Mouse (Mus musculus): ENCODE results near the gene Crtc3.

Crtc3 gene

DNA sequence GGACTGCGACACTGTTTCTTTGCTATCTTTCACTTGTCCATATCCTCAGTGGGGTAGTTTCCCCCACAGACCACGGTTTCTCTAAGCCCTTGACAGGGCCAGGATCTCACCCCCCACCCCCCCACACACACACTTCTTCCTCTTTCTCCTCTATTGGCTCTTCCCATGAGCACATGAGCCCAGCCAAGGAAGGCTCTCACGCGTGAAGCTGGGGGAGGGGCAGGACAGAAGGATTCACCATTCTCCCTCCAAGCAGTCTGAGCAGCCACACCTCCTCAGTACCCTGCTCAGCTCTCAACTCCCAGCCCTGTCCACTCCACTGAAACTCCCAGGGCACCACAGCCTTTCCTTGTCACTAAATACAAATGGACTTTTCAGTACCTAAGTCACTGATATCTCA, 47.2 kb downstream of the Crtc3 start:
- no peak for DNase-seq (ENCODE audit: low spot score in 2 of 2)

DNA sequence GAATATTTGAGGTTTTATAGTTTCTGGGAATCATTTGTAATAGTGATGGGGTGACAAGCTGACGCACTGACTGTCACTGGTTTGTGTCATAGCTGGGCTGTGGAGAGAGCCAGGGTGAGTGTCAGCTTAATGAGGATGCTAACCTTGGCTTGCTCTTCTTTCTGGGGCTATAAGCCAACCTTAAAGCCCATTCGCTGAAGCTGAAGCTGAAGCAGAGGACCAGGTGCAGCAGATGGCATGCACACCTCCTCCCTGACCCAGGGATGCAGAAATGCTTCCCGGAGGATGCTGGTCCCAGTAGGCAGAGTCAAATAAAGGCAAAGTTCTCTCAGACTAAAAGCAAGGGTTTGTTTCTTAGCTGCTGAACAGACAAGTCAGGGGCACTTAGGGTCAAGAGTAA, 48.7 kb downstream of the Crtc3 start:
- no peak for DNase-seq (ENCODE audit: low spot score in 2 of 2)

DNA sequence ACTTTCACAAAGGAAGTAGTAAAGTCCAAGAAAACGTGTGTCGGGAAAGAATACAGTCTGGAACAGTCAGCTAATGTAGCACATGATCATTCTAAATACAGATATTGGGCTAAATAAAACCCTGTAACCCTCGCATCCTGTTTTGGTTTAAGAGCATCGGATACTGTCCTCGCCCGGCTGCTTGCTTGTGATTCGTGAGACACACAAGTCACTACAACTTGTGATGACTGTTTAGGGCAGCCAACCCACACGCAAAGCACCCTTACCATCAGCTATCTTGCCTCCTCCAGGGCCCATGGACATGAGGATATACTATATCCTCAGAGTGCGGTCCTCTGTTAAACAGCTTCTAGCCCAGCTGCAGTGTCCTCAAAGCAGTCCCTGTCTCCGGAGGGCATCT, 50.2 kb downstream of the Crtc3 start:
- no peak for DNase-seq (ENCODE audit: low spot score in 2 of 2)

DNA sequence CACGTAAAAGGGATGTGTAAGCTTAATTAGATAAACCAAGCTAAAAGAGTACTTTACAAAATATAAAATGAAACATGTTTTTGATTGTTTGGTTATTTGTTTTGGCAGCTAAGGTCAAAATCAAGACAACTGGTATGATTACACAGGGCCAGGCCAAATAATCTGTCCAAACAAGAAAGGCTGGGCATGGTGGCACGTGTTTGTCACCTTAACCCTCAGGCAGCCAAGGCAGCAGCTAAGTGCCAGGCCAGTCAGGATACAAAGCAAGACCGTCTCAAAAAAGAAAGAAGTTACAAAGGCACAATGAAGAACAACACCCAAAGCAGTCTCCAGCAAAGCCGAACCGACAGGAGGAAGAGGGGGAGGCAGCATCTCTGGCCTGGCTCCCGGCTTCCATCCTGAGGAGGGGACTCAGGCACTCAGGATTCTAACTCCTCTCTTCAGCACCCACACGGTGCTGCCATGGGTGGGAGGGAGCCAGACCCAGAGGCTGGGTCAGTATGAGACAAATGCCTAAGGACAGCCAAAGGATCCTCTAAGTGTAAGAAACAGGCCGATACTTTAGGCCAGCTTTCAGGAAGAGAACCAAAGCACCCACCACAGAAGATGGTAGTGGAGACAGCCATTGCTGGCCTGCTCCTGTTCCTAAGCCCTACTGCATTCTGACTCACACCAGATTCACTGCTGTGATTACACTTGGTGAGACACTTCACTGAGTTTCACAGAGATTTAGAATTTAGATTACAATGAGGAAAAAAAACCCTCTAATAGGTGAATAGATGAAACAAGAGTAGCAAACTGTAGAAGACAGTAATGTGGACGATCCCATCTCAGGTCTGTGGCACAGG, 51.5 kb downstream of the Crtc3 start:
- DNase-seq (ENCODE audit: low spot score in 2 of 2) = no peak

DNA sequence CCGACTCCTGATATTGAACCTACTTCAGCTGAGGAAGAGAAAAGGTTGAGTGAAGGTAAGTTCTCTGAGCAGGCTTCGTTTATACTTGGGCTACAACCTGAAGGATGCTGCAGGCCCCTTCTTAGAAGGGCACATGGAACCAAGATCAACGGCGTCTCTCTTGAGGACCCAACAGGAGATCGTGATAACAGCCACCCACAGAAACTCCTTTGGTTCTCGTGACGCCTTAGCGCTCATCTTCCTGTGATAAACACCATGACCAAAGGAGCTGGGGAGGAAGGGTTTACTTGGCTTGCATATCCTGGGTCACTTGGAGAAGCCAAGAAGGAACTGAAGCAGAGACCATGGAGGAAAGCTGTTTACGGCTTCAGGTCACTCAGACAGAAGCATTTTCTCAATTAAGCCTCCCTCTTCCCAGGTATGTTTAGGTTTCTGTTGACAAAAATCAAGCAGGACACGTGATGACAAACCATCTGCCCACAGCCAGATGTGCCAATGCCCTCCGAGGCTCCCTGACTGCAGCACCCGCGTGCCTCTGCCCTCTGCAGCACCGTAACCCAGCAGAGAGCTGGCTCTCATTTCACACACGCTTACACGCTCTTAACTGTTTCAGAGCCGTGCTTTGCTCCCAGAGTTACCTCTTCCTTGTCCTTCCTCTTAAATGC, 52.3 kb downstream of the Crtc3 start:
- DNase-seq (ENCODE audit: low spot score in 2 of 2) = no peak

DNA sequence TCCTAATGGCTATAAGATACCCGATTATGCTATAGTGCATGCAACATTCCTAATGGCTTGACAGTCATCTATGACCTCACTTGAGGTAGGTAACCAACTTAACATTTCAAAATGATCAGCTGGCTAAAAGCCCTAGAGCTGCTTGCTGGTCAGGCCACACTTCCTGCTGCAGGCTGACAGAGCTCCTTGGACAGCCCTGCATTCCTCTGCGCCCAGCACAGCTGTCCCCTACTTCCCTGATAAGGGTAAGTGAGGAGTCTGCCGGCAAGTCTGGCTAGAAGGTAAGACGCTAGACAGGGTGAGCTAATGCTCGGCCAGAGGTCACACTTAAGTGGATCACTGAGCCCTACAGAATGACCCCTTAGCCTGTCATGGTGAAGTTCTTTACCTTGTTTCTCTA, 52.8 kb downstream of the Crtc3 start:
- no peak for DNase-seq (ENCODE audit: low spot score in 2 of 2)

DNA sequence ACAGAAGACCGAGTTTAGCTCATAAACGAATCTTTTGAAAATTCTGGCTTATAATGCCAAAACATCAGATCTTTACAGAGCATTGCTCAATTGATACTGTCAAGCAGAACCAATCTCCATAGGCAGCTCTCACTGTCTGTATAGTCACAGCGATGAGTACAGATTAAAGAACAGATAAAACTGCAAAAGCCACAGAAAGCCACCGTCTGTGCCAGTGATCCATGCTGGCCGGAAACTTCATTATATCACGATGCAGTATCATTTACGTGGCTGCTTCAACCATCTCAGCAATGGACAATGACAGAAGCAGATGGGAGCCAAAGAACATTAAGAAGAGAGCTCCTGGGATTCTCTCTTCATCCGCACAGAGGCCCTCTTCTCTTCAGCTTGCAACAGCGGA, 53.9 kb downstream of the Crtc3 start:
- DNase-seq (ENCODE audit: low spot score in 2 of 2) = no peak

DNA sequence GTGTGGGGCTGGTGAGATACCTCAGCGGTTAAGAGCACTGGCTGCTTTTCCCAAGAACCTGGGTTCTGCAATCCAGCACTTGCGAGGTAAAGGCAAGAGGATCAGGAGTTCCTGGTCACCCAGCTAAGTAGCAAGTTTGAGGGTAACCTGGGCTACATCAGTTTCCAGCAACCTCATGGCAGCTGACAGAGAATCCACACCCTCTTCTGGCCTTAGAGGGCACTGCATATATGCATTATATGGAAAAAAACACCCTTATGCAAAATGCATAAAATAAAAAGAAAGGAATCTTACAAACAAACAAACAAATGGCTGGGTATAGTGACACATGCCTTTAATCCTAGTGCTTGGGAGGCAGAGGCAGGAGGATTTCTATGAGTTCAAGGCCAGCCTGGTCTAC, 55.0 kb downstream of the Crtc3 start:
- no peak for DNase-seq (ENCODE audit: low spot score in 2 of 2)

DNA sequence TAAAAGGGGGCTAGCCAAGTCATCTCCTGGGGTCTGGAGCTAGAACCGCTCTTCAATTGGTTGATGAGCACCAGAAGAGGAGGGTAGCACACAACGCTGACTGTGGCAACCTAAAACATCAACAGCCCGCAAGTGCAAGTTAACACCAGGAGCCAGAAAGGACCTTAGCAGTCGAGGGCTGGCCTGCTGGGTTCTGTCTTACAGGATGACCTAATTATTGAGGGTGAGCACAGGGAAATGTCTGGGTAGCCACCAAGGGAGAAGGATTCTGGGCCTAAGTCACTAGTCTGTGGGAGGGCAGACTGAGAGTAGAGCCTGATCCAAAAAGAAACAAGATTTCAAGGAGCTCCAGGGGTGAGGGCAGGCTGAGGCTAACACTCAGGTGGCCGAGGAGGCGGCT, 56.7 kb downstream of the Crtc3 start:
- no peak for DNase-seq (ENCODE audit: low spot score in 2 of 2)

DNA sequence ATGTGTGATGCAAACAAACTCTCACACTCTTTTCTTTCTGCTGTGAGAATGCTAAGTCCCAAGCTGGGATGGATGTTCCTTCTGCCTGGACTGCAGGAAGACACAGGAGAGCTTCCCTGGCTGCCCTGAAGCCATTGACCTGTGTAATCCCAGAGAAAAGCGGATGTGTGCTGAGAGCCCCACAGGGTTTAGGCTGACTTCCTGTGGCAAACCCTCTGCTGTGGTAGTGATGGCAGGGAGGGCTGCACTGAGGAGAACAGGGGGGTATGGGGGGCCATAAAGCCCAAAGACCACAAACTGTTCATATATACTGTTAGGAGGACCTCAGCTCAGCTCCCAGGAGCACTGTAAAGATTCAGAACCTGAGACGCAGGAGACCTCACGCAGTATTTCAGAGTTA, 57.3 kb downstream of the Crtc3 start:
- DNase-seq (ENCODE audit: low spot score in 2 of 2) = no peak

DNA sequence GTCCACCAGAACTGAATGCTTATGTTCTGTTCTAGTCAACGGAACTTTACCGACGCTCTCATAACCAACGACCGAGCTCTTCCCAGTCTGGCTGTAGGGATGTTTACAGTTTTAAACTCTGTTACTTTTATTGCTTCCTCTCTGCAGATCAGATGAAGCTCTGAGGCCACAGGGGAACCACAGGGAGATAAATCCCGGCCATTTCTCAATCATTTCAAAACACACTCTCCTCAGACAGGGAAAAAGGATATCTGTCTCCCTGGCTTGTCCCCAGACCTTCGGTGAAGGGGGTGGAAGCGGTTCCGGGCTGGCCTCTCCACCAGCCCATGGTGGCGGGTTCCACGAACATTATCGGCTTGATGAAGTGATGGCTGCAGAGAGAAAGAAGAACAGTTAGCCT, 59.3 kb downstream of the Crtc3 start:
- DNase-seq (ENCODE audit: low spot score in 2 of 2) = no peak

DNA sequence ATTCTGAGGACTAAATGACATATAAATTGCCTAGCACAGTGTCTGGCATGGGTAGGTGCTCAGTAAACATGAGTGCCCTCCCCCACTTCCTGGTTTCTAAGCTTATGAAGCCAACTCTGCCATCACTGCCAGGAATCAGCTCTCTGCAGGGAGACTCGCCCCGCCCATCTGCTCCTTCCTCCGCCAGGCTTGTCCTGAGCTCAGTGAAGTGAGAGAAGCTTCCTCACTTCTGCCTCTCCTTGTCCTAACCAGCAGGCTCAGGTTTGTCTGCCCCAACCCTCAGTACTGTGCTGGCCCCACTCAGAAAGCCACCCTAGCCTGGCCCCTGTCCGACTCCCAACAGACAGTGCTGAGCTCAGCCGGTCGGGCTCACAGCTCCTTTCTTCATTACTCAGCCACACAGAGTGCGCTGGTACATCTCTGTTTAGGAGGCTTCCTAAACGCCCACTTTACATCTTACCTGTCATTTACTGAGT, 59.9 kb downstream of the Crtc3 start:
- peak; percentile 64 to 74 for DNase-seq (ENCODE audit: low spot score in 2 of 2)

DNA sequence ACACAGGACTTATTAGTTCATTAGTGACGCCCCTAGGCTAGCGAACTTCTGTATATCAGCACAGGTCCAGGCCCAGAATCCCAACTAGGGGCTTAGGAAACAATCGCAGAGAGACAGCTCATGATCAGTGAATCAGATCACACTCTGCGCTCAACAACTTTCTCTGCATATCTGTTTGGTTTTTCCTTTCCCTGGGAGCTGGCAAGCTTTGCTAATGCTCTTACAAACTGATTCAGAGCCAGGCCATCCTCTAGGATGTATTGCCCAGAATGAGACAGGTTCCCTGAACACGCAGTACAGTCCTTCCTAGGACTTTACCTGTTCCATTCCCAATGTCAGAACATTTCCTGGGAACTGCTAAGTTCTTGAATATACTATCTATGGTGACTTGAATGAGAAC, 61.7 kb downstream of the Crtc3 start:
- no peak for DNase-seq (ENCODE audit: low spot score in 2 of 2)

DNA sequence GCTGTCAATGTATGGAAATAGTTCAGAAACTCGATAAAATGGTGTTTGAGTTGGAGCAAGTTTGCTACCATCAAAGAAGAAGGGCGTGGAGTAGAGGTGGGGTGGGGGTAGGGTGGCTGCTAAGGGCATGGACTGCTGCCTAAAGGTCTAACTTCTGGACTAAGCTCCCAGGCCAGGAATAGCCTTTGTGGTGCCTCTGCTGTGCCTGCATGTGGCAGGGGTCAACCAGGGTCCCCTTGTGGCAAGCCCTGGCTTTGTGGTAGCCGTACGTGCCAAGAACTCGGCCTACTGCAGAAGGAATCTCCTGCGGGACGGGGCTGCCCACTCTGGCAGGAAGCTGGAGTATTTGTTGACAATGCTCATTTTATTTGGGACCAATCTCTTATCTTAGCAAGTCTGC, 62.8 kb downstream of the Crtc3 start:
- no peak for DNase-seq (ENCODE audit: low spot score in 2 of 2)

DNA sequence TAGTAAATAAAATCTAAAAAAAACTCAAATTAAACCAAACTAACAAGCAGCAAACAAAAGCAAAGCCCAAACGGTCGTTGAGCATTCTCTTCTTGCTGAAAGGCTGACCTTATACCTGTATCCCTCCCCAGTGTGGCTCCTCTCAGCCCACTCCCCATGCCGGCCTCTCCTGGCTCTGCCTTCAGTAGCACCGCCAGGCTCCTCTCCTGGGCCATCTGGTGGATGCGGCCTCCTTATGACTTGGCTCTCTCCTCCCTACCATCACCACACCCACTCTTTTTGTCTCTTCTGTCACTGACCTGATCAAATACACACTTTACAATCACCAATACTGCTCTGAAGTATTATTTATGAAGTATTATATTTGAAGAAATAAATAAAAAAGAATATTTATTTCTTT, 65.4 kb downstream of the Crtc3 start:
- DNase-seq (ENCODE audit: low spot score in 2 of 2) = no peak

DNA sequence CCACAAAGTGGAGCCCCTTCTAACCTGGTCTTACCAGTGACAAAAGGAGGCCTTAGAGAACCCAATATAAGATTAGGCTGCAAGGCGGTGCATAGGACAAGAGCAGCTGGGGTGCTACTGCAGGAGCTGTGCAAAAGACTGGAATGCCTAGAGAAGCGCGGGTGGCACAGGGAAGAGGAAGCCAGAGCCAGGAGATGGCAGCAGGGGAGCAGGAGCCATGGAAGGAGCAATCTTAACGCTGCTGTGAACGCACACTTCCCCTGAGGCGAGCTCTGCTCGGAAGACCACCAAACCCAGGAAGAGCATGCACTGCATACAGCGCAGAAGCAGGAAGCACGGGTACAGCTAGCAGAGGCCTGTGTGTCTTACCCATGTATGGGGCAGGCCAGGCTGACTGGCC, 72.6 kb downstream of the Crtc3 start:
- DNase-seq (ENCODE audit: low spot score in 2 of 2) = no peak

DNA sequence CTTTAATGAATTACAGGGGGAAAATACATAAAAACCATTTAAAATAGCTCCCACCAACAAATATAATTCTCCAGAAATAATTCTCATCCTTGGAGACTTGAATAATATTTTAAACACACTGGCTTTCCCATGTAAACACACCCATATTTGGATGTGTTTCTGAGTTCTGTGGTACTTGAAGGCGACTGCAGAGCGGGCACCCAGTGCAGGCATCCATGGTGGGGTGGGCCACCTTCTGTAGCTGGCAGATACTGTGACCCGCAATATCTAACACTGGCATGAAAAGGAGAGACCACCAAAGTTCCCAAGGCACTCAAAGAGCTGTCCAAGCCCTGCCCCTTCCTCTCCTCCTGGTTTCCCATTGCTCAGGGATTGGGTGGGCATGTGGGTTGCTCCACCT, 74.6 kb downstream of the Crtc3 start:
- no peak for DNase-seq (ENCODE audit: low spot score in 2 of 2)

DNA sequence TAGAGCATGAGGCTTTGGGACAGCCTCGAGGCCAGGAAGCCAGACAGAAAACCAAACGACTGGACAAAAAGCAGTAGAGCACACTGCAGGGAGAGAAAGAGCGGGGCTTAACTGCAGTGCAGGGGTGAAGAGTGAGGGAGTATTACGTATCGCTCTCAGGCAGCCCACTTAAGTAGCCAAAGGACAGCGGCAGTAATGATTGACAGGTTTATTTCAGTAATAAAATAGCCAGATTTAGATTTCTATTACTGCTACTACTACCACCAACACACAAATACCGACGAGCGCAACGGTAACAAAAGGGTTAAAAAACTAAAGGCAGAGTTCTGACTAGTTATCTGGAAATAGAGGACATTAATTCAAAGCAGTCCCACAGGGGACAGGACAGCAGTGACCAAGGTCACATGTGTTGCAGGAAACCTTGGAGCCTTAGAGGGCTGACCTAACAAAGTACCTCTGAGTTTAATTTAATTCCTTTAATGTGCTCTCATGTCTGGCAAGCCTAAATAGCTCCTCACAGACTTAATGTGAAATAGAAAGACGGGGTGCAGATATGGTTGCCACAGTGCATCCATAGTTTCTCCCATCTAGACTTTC, 76.4 kb downstream of the Crtc3 start:
- DNase-seq (ENCODE audit: low spot score in 2 of 2) = no peak

DNA sequence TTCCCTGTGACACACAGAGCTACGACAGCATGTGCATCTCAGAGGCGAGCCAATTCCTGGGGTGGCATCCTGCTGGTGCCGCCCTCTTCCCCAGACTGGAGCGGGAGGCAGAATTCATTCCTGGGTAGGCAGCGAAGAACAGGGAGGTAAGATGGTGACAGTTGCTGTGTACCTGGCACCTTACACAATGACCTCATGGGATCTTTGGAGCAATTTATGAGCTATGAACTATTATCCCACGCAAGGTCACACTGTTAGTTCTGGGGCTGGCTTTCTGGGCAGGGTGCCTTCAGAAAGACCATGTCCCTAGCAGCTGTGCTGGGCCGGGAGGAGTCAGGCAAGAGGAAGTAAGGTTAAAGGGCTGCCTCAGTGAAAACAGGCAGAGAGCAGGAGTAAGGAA, 77.0 kb downstream of the Crtc3 start:
- no peak for DNase-seq (ENCODE audit: low spot score in 2 of 2)

DNA sequence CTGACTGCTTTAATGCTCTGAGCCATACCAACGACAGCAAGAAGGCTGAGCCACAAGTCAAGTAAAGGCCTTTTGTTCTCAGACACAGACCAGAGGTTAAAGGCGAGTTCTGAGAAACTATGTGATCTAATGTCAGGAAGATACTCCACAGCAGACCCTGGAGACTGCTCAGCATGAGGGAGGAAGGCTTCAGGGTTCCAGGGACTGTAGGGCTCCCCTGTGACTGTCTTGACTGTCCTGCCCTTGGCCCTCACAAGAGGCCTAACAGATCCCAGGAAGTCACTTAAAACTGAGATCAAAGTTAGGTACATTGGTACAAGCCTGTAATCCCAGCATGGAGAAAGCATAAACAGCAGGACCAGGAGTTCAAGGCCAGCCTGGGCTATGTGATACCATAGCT, 81.2 kb downstream of the Crtc3 start:
- DNase-seq (ENCODE audit: low spot score in 2 of 2) = no peak

DNA sequence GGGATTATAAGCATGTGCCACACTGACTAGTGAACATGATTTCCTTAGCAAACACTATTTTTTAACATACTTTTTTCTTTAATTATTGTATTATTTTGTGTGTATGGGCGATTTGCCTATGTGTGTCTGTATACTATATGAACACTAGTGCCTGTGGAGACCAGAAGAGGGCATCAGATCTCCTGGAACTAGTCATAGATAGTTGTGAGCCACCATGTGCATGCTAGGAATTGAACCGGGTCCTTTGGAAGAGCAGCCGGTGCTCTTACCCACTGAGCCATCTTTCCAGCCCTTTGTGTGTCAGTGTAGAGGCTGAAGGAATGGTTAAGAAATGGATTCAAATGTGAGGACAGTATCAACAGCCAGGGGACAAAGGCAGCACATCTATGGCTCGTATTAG, 82.2 kb downstream of the Crtc3 start:
- DNase-seq (ENCODE audit: low spot score in 2 of 2) = no peak

DNA sequence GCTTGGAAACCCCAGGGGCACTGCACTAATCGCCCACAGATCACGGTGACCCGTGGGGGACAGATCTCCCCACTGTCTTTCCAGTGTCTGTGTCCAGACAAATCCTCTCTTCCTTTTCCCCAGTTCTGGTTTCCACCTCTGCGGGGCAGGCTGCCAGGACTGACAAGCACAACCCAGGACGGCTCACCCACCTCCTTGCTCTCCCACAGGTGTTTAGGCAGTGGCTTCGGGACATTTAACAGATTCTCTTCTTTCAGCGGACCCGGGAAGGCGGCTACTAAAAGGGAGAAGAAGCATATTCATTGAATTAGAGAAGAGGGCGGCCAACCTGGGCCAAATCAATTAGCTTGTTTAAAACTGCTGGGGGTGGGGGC, 83.1 kb downstream of the Crtc3 start:
- DNase-seq (ENCODE audit: low spot score in 2 of 2) = no peak

DNA sequence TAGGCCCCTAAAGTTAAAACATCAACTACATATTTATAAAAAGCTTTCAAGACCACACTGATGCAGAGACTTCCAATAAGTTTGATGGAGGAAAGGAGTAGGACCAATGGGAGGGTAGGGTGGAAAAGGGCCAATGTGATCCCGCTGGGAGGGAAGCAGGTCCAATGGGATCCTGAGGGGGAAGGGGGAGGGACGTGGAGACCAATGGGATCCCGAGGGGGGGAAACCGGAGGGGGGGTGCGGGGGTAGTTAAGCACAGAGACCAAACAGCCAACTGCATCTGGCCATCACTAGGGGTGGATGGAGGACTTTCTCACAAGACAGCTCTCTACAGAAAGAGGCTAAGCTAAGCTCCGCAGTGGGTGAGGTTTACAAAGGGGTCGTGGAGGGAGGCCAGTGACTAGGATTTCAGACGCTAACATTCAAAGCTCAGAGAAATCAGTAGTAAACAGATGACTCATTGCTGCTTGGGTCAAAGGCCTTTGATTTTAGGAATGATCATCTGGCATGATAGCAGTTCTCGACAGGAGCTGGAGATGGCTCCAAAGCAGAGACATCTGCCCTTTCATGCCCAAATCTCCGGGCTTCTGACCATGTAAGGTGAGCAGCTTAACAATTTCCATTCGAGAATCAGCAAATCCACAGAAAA, 83.6 kb downstream of the Crtc3 start:
- DNase-seq (ENCODE audit: low spot score in 2 of 2) = no peak
